Mouse (Mus musculus) testis, adult 2 months (tissue): ENCODE data around the gene Wnt9b. TPM values are rescaled to one million over a fixed set of nuclear protein-coding genes. Genes with fewer than 3 reads are reported as not detected.

Source experiments
- H3K27ac ChIP-seq: fragments of 200-500 bp; 2 replicates; pipeline ENCODE4 v1.5.1; 2012; ENCODE audit warnings: low read depth, low read length; ENCODE audit not compliant: control insufficient read depth, insufficient read depth
- H3K27me3 ChIP-seq: fragments of 200-500 bp; 2 replicates; pipeline ENCODE4 v1.6.1; 2012; ENCODE audit warnings: mild to moderate bottlenecking, low read length, moderate library complexity; ENCODE audit not compliant: control insufficient read depth, insufficient read depth
- H3K36me3 ChIP-seq: fragments of 200-500 bp; 2 replicates; pipeline ENCODE4 v1.6.1; 2012; ENCODE audit warnings: mild to moderate bottlenecking, low read length; ENCODE audit not compliant: control insufficient read depth, insufficient read depth
- H3K4me1 ChIP-seq: fragments of 200-500 bp; 2 replicates; pipeline ENCODE4 v1.6.1; 2012; ENCODE audit warnings: low read length; ENCODE audit not compliant: control insufficient read depth, insufficient read depth
- H3K4me3 ChIP-seq: fragments of 200-500 bp; 2 replicates; pipeline ENCODE4 v1.5.1; 2012; ENCODE audit warnings: low read depth, mild to moderate bottlenecking, low read length, moderate library complexity, mixed read lengths; ENCODE audit not compliant: control insufficient read depth
- CTCF ChIP-seq: fragments of 200-500 bp; IDR thresholded peaks from 2 replicates; pipeline ENCODE4 v1.5.1; 2012; ENCODE audit warnings: low read depth, mild to moderate bottlenecking, inconsistent platforms, low read length, moderate library complexity; ENCODE audit not compliant: control insufficient read depth, insufficient read depth, insufficient replicate concordance
- POLR2A ChIP-seq: fragments of 200-500 bp; IDR thresholded peaks from 2 replicates; pipeline ENCODE4 v1.6.1; 2012; ENCODE audit warnings: low read depth, mild to moderate bottlenecking, inconsistent platforms, low read length, moderate library complexity; ENCODE audit not compliant: control insufficient read depth
- polyA plus RNA-seq: library from polyadenylated mRNA; depleted of rRNA; stranded (reverse); fragments of >200 nt; gene quantifications from 2 replicates; pipeline ENCODE4 v1.2.3, GENCODE M21; 2012; rRNA removed

The Wnt9b gene
- polyA plus RNA-seq, result 0.15 and 0.30 TPM in 2 replicates

DNA sequence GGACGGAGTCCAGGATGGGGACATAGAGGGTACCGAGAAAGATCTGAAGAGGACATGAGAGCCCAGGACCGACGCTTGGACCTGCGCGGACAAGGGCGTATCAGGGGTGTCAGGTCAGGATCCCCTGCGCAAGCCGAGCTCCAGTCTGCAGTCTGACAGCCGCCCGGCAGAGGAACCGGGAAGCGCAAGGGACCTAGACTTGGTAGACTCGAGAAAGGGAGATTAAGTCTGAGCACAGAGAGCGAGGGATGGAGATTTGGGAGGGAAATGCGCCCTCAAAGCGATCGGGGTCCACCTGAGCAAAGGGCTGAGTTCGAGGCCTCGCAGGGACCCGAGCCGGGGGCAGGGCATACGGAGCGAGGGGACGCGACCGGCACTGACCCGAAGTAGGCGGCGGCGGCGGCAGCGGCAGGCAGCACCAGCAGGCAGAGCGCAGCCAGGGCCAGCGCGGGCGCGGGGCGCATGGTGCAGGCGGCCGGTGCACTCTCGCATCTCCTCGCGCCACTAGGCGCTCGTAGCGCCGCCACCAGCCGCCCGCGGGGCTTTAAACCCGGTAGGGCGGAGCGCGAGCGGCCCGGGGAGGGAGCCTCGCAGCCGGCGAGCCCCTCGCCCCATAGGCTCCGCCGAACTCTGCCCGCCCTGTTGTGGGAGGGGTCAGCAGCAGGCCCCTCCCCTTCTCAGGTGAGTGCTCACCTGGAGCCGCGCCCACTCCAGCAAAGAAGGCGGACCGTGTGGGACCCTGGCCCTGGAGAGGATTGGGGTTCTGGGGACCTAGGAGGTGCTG, at the start of gene Wnt9b:
Wnt9b (minus strand) TSS at position 516 of the 784 bp plus-strand sequence.
- TF ChIP-seq POLR2A, result no peak
- no peak for TF ChIP-seq CTCF

DNA sequence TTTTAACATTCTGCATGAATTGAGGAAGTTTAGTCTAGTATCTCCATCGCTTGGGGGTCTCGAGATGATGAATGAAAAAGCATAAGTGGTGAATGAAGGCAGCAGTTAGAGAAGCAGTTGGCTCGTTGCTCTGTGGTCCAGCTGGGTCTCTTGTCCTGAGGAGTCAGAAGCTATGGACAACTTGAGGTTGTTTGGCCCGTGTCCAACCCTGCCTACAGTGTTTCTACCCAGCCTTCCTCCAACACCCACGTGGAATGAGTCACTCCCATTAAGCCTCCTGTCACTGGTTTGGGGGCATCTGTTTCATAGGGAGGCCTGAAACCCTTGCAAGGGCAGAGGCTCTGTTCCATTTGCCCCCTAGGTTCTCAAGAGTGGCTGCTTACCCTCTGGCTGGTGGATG, 40.3 kb upstream of the Wnt9b start:
- no peak overlapping the region for H3K27ac ChIP-seq
- TF ChIP-seq CTCF (no peak), POLR2A (no peak)
- no peaks in the 10 kb centered on the region for H3K4me1 ChIP-seq
- no peaks in the 10 kb centered on the region for H3K36me3 ChIP-seq
- no peaks in the 10 kb centered on the region for H3K27me3 ChIP-seq
- H3K4me3 ChIP-seq, result no peak overlapping the region

More for the DNA sequence above, at the start of gene Wnt9b:
- peak within 1 kb of the TSS; percentile 39 for H3K4me3 ChIP-seq
- H3K4me1 ChIP-seq, result peaks cover 11% of the 10 kb centered on the region
- H3K27me3 ChIP-seq, result no peaks in the 10 kb centered on the region
- H3K27ac ChIP-seq, result no peak within 1 kb of the TSS
- H3K36me3 ChIP-seq, result no peaks in the 10 kb centered on the region

DNA sequence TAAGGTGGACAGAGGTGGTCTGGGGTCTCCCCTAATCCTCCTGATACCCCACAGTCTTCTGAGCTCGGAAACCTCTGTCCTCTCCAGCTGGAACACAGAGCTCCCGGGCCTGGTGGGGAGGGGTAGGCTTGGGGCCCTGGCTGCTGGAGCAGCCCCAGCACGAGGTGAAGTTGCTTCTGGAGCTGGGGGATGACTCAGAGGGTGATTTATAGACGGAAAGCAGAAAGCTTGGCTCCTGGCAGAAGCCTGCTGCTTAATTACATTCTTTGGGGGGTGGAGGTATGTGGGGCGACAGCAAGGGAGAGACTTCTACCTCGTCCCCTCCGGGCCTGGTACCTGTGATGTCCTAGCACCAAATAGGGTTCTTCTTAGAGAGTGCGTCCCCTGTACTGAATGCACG, 30.5 kb upstream of the Wnt9b start:
- TF ChIP-seq POLR2A (no peak), CTCF (no peak)
- Histone ChIP-seq H3K4me3 (no peak overlapping the region), H3K4me1 (no peaks in the 10 kb centered on the region; the same call in 1 of the 2 replicates), H3K27me3 (no peaks in the 10 kb centered on the region), H3K36me3 (no peaks in the 10 kb centered on the region), H3K27ac (no peak overlapping the region)

DNA sequence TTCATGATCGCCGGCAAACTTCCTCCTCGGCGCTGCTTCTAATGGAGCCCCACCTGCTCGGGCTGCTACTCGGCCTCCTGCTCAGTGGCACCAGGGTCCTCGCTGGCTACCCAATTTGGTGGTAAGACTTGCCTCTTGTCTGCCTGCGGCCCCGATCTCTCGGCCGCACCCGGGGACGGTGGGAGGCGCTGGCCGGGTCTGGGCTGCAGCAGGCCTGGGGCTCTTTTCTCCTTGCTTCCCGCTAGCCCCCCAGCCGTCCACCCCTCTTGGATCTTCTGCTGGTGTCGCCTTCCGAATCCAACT, 24.6 kb upstream of the Wnt9b start:
- no peak overlapping the region for H3K27ac ChIP-seq
- H3K4me1 ChIP-seq, result peaks cover 9% of the 10 kb centered on the region
- no peaks in the 10 kb centered on the region for H3K36me3 ChIP-seq
- peaks cover 3% of the 10 kb centered on the region for H3K27me3 ChIP-seq
- H3K4me3 ChIP-seq, result peak overlapping the region; percentile 23
- TF ChIP-seq POLR2A (no peak), CTCF (no peak)

- Histone ChIP-seq H3K4me3 (peak within 1 kb of the TSS; percentile 23), H3K36me3 (no peaks in the 10 kb centered on the region), H3K27me3 (peaks cover 3% of the 10 kb centered on the region), H3K27ac (no peak within 1 kb of the TSS), H3K4me1 (peaks cover 9% of the 10 kb centered on the region)
- no peak for TF ChIP-seq POLR2A
- TF ChIP-seq CTCF, result no peak
Measured at GRCm38 (mm10) chr11:103773387-103774227, 24.0 kb upstream of the Wnt9b start, which contains the start of gene Wnt3. TSS of gene Wnt3 (plus strand) at chr11:103774150.

GRCm38 (mm10) chr11:103772505-103773386, 23.1 kb upstream of the Wnt9b start:
- no peak overlapping the region for H3K27ac ChIP-seq
- H3K4me3 ChIP-seq, result no peak overlapping the region
- no peaks in the 10 kb centered on the region for H3K36me3 ChIP-seq
- no peak for TF ChIP-seq POLR2A
- no peak for TF ChIP-seq CTCF
- H3K27me3 ChIP-seq, result peaks cover 3% of the 10 kb centered on the region
- peaks cover 9% of the 10 kb centered on the region for H3K4me1 ChIP-seq
